Mouse (Mus musculus) gastrocnemius, postnatal 10 days (tissue): Measurements from ENCODE around the gene Tsc22d1. TPM values are rescaled to one million over a fixed set of nuclear protein-coding genes. Genes with fewer than 3 reads are reported as not detected.
A peak's percentile ranks its signal among the peaks of the same experiment; 100 is the strongest.

ENCODE experiments used
- DNase-seq: peaks from one replicate; pipeline ENCODE4 v3.0.0; 2021; ENCODE audit warnings: mixed read lengths
- total RNA-seq, 2 experiments: library from RNA; stranded (reverse); gene quantifications; 2 replicates each; pipeline ENCODE4 v1.2.3; 2021

Tsc22d1 gene
- total RNA-seq, 2 experiments from 2014 or later, result 155 to 161 TPM

DNA sequence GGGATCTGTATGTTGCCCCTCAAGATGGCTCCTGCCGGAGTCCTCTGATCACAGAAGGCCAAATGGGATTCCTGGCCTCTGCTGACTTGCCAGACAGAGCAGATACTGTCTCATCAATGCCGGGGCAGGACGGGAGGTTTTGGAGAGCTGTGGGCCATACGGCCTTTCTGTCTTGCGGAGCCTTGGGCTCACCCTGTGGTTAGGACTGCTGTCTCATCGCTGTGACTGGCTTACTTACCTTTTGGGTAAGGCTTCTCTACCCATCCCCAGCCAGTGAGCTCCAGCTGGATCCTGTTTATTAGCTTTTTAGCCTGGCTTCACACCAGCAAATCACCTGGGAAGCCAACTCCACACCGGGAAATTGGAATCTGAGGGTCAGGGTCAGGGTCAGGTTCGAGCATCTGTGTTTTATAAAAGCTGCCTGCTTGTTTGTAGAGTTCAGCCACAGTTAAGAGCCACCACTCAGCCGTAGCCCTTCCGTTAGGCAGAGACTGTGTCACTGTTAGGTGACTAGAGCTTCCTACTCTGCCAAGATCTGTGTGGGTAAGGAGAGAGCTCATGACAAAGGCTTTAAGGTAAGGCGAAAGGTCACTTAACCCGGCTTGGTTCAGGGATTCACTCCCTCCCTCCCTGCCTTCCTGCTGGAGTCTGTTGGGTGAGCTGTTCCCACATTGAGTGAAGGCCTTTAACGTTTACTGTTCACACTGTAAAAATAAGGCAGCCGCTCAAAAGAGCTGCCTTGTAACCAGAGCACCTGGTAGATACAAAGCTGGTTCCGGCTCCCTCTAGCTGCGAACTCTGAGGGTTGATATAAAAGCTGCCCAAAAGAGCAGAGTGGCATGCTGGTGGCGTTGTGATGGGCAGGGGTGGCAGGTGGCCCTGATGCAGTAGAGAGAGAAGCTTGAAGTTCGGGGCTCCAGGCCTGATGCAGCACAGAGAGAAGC is 73.6 kb downstream of the Tsc22d1 start:
- no peak for DNase-seq

DNA sequence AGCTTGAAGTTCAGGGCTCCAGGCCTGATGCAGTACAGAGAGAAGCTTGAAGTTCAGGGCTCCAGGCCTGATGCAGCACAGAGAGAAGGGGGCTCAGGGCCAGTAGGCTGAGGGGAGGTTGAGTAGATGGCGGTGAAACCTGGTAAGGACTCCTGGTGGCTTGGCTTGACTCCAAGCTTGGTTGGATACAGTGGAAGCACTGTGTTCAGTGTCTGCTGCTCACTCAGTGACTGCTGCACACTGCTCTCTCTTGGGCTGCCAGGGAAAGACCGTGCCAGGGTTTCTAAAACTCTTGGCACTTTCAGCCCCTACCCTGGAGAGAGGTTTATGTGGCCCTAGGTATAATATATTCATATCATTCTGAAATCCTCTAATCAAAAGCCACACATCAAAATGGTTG is 74.4 kb downstream of the Tsc22d1 start:
- DNase-seq, result no peak

DNA sequence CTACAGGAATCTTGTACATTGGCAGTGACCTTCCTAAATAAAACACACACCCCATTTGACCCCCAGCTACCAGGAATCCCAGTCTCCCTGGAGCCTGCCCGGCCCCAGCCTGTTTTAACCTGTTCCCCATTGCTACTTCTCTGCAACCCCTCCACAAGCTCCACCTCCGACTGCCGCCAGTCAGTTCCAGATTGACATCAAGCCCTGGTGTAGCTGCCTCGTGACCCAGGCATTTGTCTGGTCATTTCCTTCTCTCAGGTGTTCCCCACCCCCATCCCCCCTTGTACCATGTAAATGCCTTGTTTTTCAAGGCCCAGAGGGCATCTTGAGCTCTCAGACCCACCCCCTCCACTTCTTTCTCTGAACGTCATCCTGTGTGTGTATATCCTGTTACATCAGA is 80.3 kb downstream of the Tsc22d1 start:
- no peak for DNase-seq

DNA sequence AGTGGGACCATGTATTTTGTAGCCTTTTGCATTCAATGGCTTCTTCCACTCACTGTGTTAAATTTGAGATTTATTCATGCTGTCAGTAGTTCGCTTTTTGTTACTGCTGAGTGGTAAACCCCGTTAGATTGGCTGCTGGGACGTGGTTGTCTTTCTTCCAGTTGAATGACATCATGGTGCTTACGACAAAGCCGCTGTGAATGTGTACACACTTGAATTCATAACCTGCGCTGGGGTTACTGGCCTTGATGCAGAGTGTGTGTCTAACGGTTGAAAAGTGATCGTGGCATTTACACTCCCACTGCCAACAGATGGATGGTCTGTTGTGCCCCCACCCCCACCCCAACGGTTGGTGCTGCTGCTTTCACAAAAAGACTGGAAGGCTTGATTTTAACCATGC is 82.4 kb downstream of the Tsc22d1 start:
- no peak for DNase-seq

DNA sequence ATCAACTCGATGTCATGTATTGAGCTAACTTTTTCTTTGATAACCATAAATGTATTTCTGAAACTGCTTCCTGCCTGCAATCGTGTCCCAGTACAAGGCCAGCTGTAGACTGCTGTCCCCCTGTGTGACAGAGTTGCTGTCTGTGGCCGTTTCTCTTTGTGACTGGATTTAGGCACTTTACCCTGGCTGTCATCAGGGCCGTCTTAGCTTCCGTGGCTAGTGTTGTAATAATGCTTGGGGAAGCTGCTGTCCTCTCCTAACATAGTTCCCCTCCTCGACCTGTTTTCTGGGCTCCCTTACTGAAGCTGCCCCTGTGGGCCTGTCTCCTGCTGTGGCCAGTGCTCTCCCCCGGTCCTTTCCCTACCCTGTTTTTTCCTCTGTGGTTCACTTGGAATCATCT is 83.4 kb downstream of the Tsc22d1 start:
- no peak for DNase-seq

DNA sequence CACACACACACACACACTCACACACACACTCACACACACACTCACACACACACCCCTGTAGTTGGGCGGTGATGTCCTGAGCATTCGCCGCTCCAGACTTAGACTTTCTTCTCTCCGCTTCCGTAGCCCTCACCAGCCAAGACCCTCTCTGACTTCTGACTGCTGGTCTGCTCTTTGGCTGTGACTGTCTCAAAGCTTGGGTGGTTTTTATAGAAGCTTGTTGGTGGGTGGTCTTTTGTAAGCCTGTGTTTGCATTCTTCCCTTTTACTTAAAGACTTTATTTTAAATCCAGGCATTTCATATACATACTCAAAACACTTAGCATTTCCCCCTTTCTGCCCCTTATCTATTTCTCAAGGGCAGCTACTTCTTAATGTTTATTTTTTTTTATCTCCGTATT is 84.7 kb downstream of the Tsc22d1 start:
- no peak for DNase-seq

DNA sequence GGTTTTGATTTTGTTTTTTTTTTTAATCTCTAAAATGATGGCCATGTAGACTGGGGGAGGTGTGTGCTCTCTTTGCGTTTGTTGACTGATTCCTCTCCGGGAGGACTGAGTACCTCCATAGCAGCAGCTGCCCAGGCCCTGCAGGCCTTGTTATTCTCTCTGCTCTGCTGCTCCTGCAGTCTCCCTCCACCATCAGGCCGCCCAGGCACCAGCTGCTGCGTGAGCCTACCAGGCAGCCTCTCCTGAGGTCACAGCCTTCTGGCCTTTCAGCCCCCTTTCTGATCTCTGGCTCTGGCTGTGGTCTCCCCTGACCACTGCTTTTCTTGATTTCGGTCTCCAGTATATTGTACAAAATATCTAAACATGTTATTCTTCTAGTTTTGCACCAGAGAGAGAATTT is 85.3 kb downstream of the Tsc22d1 start:
- DNase-seq, result no peak

DNA sequence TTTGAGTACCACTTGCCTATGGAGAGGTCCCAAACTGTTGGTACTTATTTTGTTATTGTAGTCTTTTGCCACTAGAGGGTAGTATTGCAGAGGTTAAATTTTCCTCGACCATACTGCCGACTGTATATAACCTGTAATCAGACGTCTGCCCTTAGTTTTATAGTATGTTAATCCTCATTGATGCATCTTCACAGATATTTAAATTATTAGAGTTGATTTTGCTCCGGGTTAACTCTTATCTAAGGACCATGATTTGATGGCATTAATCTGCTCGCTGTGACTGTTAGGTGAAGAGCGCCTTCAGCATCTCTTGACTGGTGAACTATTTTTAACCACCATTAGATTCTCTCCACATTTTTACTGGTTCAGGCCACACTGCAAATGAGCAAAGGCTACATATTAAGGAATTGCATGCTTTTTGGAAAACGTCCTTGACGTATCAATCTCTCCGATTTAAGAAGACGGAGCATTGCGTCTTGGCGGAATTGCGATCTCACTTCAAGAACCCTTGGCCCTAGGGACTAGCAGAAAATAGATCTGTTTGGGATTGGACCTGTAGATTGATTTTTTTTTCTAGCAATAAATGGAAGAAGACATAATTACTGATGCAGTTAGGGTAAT is 88.6 kb downstream of the Tsc22d1 start:
- DNase-seq, result no peak

DNA sequence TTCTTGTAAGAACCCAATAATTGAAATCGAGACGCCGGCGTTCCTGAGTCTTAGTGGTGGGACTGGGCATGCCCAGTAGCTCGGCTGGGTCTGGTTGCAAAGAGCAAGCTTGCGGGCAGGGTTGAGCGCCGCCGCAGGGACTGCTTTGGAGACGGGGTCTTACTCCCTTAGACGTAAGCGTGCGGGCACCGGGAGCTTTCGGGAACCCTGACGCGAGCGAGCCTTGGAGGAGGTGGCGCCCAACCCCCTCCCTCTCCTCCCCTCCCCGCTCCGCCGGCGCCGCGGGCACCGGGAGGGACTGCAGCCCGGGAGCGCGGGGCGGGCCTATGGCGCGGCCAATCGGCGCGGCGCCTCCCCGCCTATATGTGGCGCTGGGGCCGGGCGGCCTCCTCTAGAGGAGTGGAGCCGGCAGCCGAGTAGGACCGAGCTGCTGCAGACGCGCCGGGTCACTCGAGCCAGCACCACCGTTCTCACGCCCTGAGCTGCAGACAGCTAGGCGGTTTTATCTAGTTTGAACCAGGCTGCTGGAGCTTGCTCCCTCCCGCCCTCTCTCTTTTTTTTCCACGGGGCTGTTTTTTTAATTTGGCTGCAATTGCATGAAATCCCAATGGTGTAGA is 89.5 kb downstream of the Tsc22d1 start:
- DNase-seq, result peak; percentile 93

DNA sequence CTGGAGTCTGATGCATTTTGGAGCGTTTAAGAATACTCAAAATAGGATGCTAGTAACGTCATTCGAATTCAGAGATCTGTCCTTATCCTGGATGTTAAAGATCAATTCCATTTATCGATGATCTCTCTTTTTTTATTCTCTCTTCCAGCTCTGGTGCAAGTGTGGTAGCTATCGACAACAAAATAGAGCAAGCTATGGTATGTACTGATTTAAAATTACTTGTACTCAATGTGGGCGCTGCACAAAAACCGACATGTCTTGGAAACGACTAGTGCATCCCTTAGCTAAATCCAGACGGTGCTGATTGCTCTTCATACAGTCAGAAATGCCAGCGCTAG is 90.3 kb downstream of the Tsc22d1 start:
- no peak for DNase-seq

DNA sequence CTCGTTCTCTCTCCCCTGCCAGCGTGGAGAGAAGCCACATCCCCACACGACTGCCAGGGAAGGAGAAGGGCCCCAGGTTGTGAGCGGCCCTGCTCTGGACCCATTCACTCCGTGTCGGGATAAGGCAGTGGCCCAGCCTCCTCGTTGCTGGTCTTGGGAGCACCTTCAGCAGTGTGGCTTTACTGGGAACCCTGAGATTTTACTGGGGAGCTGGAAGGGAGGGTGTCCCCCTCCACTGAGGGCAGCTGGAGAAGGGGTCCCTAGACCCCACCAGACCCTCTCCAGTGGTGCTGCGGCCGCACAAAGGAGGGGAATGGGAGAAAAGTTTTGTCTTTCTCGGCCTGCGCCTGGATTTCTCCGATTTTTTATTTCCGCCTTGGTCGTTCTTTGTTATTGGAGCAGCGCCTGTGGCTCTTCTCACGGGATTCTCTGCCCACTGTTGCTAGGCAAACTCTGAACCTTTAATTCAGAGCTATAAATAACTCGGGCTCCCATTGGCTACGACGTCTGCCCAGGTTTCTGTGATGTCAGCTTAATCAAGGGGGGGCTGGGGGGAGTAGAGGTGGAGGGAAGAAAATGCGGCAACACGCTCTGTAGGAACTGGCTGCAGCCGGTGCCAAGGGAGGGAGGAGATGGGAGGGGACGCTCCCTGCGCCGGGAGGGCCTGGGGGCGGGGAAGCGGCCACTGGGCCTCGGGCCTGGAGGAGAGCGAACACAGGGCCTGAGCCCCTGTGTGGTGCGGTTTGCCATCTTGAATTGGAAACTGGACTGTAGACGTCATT is 90.9 kb downstream of the Tsc22d1 start:
- DNase-seq, result peak; percentile 84

DNA sequence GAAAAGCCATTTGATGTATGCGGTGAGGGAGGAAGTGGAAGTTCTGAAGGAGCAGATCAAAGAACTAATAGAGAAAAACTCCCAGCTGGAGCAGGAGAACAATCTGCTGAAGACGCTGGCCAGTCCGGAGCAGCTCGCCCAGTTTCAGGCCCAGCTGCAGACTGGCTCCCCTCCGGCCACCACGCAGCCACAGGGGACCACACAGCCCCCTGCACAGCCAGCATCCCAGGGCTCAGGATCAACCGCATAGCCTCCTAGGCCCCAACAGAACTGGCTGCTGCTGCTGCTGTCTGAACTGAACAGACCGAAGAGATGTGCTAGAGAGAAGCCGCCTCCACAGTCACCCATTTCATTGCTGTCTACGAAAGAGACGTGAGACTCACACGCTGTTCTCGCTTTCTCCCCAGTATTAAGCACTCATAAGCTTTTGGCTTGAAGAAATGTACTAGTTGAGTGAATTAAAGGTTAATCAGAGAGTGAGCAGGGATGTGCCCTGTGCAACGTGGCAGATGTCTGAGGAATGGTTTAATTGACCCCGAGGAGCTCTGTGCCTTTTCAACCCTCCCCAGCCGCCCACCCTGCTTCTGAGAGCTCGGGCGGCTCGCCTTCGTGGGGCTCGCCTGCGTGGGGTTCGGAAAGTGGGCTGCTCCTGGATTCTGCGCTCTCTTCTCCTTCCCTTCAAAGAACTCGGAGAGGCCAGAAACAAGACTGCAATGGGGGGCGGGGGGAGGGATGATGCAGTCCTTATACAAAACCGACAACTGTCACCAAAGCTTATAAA is 91.9 kb downstream of the Tsc22d1 start:
- peak; percentile 39 for DNase-seq

DNA sequence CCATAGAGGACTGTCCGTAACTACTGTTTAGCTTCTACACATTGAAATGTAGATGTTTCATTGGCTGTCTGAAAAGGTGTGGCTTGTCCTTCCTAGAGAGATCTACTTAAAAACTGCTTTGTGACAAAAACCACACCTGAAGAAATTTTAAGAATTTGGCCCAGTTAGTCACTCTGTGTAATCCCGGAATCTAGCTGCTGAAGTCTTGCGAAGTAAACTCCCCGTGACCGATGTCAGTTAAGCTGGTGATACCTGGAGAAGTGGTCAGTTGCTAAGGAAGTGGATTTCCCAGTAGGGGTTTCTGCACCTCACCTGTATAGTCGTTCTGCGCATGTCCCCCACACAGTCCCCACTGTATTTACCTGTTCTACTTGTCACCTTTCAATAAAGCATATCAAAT is 92.6 kb downstream of the Tsc22d1 start:
- no peak for DNase-seq

DNA sequence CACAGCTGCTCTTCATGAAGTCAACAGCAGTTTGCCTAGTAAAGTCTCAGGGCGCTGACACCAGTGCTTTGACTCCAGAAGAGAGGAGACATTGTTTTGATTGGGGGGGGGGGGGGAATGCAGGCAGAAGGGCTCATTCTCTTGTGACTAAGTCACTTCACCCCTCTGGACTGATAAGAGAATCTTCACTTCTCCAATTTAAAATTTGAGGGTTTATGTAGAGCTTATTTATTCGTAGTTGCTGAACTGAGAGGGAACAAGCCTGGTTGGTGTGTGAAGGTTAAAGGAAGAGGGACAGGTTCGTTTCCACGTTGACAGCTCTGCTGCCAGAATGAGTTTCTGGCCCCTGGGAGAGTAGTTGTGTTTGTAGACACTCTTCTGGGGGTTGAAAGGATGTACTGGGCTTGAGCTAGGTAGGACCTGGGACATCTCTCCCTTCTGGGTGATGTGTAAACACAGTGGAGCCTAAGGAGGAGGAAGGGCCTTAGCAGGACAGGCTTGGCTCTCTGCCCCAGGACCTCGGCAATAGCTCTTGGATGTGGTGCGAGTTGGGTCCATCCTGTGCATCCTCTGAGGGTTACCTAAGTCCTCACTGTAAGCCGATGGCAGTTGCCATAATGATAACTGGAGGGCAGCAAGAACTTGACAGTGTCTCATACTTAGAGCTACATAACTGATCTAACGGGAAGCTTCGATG is 93.2 kb downstream of the Tsc22d1 start:
- DNase-seq, result no peak

DNA sequence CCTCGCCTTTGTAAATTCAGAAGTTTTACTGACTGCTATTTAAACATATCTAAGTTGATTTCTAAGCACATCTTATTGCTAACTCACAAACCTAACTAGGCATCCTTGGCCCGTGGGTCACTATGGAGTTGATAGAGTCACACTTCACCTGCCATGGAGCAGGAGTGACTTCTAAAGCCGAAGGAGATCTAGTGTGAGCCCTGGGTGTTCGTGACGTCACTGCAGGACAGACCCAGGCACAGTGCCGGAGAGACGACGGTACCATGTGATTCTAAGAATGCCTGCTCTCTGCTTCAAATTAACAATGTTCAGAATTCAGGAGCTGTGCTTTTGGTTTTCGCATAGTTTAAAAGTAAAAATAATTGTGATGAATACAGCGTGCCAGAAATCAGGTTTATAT is 93.9 kb downstream of the Tsc22d1 start:
- no peak for DNase-seq

DNA sequence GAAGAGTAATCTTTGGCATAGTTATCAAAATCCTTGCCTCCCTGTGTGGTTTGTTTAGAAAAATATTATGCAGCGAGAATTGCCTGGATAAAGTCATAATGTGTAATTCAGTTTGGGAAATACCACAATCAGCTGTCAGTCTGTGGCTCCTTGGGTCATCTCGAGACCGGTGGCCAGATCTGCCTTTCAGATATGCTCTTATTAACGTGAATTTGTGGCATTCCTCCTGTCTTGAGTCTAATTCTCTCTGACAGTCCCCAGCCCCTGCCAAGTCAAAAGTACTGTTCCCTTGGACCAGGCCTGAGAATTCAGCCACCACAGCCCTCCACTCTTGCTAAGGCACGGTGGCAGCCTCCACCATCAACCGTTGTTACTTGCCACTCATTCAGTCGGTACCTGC is 97.2 kb downstream of the Tsc22d1 start:
- no peak for DNase-seq

DNA sequence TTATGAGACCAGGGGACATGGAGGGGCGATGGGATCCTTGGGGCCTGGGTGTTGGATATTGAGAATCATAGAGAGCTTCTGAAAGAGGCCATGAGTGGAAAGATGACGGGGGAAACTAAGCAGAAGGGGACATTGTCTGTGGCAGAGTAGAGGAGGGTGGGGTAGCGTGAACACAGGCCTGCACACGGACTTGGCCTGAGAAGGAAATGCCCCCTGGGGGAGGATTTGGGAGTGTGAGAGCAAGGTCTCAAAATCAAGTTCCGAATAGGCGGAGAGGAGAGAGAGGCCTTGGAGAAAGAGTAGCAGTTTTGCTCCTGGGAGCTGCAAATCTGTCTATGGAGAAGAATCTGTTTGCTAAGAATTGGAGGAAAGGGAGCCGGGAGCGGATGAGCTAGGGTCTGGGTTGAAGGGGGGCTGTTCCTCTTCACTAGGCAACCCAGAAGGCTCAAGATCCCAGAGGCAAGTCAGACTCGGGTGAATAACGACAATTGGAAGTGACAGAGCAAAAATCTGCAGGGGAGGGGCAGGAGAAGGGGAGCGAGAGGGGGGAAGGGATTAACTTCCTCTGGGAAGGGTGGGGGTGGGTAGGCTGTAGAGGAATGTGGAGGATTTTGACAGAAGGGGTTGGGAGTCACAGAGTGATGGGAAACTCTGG is 98.8 kb downstream of the Tsc22d1 start:
- no peak for DNase-seq

DNA sequence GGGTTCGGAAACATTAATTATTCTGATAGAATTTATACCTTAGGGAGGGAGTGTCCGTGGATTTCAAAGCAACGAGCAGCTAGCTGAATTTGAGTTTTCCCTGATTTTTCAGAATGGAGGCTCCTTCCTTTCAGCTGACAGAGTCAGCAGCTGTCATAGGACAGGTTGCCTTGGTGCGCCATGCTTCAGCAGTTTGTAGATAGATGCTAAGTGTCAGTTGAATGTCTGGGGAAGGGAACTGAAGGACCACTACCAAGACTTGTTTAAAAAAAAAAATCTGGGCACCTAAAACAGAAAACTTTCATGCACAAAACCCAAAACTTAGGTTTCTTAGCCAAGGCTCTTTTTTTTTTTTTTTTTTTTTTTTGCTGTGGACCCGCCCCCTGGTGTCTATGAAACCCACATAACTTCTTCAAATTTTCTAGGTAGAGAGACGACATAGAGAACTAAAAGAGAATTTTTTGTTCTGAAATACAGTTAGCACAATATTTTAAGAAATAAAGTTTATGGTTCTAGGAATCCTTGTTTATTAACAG is 99.4 kb downstream of the Tsc22d1 start:
- DNase-seq, result no peak

DNA sequence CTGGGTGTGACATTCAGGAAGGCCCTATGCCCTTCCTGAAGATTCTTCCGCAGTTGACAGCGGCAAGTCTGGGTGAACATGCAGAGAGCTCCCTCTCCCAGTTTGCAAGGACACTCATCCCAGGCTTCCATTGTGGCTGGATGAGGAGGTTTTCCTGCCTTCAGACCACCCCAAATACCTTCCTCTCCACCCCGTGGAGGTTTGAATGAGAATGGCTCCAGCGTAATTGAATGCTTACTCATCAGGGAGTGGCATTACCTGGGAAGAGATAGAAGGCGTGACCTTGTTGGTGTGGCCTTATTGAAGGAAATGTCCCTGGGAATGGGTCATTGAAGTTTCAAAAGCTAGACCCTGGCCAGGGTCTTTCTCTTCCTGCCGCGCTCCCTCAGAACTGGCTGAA is 100.9 kb downstream of the Tsc22d1 start:
- DNase-seq, result no peak

DNA sequence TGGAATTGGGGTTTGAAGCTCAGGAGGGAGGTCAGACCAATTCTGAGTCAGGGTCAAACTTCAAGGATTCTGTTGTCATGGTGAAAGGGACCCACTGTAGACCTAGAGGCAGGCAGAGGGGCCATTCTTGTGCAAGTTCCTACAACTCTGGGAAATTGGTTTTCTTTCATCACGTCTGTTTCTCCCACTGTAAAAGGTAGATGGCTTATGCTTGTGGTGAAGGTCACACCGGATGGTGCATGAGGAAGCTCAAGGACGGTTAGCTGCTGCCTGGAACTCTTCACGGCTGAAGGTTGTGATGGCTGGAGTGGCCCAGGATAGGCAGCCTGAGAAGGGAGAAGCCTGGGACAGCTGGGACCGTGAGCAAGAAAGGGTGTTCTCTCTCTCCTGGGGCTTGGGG is 103.5 kb downstream of the Tsc22d1 start:
- no peak for DNase-seq
